Mouse (Mus musculus): ENCODE measurements around the gene Atf6.

The Atf6 gene

GRCm38 (mm10) chr1:170659260-170659659 lies 208.3 kb downstream of the Atf6 start:
- DNase-seq (ENCODE audit: low spot score in 2 of 2): no peak

GRCm38 (mm10) chr1:170657643-170658314 lies 209.8 kb downstream of the Atf6 start:
- no peak for DNase-seq (ENCODE audit: low spot score in 2 of 2)

DNA sequence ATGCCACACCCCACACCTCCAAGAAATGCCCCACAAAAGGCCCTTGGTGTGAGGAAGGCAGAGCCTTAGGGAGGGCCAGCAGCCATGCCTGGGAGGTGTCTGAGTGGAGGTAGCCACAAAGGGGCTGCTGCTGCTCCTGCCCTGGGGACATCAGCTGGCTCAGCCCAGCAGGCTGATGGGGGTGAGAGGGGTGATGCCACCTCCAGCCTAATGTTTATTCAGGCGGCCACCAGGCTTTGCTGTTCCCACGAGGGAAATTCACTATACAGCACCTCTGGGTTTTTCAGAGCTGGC lies 210.4 kb downstream of the Atf6 start:
- no peak for DNase-seq (ENCODE audit: low spot score in 2 of 2)

- no peak for DNase-seq (ENCODE audit: low spot score in 2 of 2)
These were observed 210.9 kb downstream of the Atf6 start for GRCm38 (mm10) chr1:170656518-170657227.

DNA sequence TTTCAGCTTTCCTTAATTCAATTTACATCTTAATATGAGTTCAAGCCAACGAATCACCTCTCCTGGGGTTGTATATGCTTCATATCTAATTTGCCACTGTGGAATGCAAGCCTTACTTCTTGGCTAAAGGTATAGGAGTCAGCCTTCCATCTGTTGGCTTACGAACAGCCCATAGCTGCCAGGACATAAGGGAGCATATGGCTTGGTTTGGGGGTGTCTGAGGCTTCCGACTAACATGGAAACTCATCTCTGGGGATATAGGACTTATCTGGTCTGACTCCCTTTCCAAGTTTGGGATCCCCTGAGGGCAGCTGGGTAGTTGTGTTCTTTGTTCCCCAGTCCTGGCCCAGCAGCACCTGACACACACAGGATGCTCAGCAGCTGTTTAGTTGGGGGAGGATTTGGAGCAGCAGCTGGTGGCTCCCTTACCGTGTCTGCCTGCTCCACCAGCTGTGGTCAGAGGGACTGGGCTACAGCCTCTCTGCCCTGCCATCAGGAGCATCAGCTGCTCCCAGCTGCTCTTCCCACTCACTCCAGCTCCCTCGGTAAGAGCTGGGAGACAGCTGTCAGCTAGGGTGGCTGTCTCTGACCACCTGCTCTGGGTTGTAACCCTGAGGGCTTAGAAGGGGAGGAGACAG lies 212.2 kb downstream of the Atf6 start:
- no peak for DNase-seq (ENCODE audit: low spot score in 2 of 2)

Measured in frontal cortex, postnatal 10 days (tissue).